Comparison of ENCODE assay signal across 8 mouse cellular contexts in the genomic region with DNA sequence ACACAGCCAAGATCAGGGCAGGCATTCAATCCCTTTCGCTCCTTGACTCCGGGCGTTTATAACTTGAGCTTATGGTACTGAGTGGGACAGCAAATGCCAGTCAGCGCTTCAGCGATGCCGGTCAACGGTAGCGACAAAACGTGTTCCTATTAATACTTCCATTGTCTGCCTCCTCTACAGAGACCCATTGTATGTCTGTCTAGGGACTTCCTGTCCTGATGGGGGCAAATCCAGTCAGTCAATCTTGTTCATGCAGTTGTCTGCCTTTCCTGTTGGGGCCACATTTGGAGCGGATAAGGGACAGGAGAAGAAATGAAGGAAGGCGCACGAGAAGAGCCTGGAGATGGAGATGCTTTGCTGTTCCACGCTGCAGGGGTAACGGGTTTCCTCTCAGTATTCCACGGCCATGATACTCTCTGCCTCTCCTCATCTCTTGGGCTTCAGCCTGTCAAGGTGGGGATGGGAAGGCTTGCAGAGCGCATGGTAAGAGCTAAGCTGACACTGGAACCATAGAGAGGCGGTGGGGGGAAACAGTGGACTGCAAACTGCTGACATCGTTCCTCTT. TPM values are rescaled to one million over a fixed set of nuclear protein-coding genes. Genes with fewer than 3 reads are reported as not detected.
DNase-seq lines count a peak whose midpoint lies in the region; ATAC-seq and TF ChIP-seq lines count a peak whose summit lies in the region.

No protein-coding gene starts in this region.

- H3K9ac ChIP-seq in heart, embryonic 16.5 days (ENCODE audit: low read length): peak overlapping the region; percentile 68
- no peak overlapping the region; the same call in 1 of the 2 replicates for H3K9ac ChIP-seq in liver, embryonic 15.5 days
- peak overlapping the region; percentile 48 for H3K9ac ChIP-seq in stomach, postnatal 0 days (ENCODE audit: low read length)

- ATAC-seq in heart, embryonic 16.5 days (replicated peaks; ENCODE audit: extremely low read depth, insufficient read depth, low FRiP score): peak; percentile 24; the same call in 1 of the 2 replicates
- ATAC-seq in liver, embryonic 15.5 days (ENCODE audit: insufficient read depth): no peak
- no peak for ATAC-seq in stomach, postnatal 0 days (ENCODE audit: low FRiP score, low TSS enrichment)

- no peak for TF ChIP-seq EP300 in stomach, postnatal 0 days (optimal IDR thresholded peaks at IDR 0.05)

- no peak for TF ChIP-seq CTCF in stomach, postnatal 0 days (IDR thresholded peaks at IDR 0.05; ENCODE audit: low read depth)

- DNase-seq in retina, postnatal 1 day: peak; percentile 61
- no peak for DNase-seq in retina, embryonic 14.5 days (ENCODE audit: low spot score)
- DNase-seq in stomach, postnatal 0 days (ENCODE audit: low spot score): no peak
- DNase-seq in thymus, postnatal 36 days: no peak
- no peak for DNase-seq in left cerebral cortex, postnatal 14 days (ENCODE audit: low spot score in 2 of 2)
- no peak for DNase-seq in left cerebral cortex, postnatal 4 days

- H3K36me3 ChIP-seq in heart, embryonic 16.5 days (ENCODE audit: control insufficient read depth, insufficient read depth): no peaks in the 10 kb centered on the region
- no peaks in the 10 kb centered on the region for H3K36me3 ChIP-seq in liver, embryonic 15.5 days (replicated peaks)
- no peaks in the 10 kb centered on the region for H3K36me3 ChIP-seq in stomach, postnatal 0 days (ENCODE audit: control insufficient read depth, insufficient read depth, low read length)

- peak overlapping the region; percentile 88 for H3K27ac ChIP-seq in heart, embryonic 16.5 days (ENCODE audit: low read length)
- 0 out of 2 replicates have a peak overlapping the region, but pooled peaks have one; percentile 29 for H3K27ac ChIP-seq in liver, embryonic 15.5 days (replicated peaks)
- H3K27ac ChIP-seq in stomach, postnatal 0 days (replicated peaks): peak overlapping the region; percentile 78

- H3K4me1 ChIP-seq in heart, embryonic 16.5 days (ENCODE audit: control insufficient read depth, insufficient read depth, low read length): peaks cover 22% of the 10 kb centered on the region
- H3K4me1 ChIP-seq in liver, embryonic 15.5 days (replicated peaks): peaks cover 27% of the 10 kb centered on the region; the same call in 1 of the 2 replicates
- peaks cover 12% of the 10 kb centered on the region for H3K4me1 ChIP-seq in stomach, postnatal 0 days (replicated peaks; ENCODE audit: control insufficient read depth, insufficient read depth)

- H3K4me3 ChIP-seq in heart, embryonic 16.5 days (ENCODE audit: low read length): peak overlapping the region; percentile 43
- H3K4me3 ChIP-seq in liver, embryonic 15.5 days (replicated peaks): no peak overlapping the region
- H3K4me3 ChIP-seq in stomach, postnatal 0 days (ENCODE audit: low read depth, low read length): peak overlapping the region; percentile 13; the same call in 1 of the 2 replicates

- intact Hi-C loops in left cerebral cortex, postnatal 14 days (cut with DNase I): no loop called here
- intact Hi-C loops in left cerebral cortex, postnatal 4 days (cut with DNase I): no loop called here

- H3K4me2 ChIP-seq in heart, embryonic 16.5 days (ENCODE audit: low read depth, low read length): peak overlapping the region; percentile 76
- H3K4me2 ChIP-seq in liver, embryonic 15.5 days: peak overlapping the region; percentile 35; the same call in 1 of the 2 replicates
- H3K4me2 ChIP-seq in stomach, postnatal 0 days (replicated peaks; ENCODE audit: low read depth): peak overlapping the region; percentile 48

- no peaks in the 10 kb centered on the region for H3K27me3 ChIP-seq in heart, embryonic 16.5 days (ENCODE audit: control insufficient read depth, insufficient read depth, low read length)
- H3K27me3 ChIP-seq in liver, embryonic 15.5 days: peaks cover 16% of the 10 kb centered on the region
- H3K27me3 ChIP-seq in stomach, postnatal 0 days (ENCODE audit: control insufficient read depth, insufficient read depth, low read length): no peaks in the 10 kb centered on the region

- 15% methylated on average over 18 of the region's 18 CpGs for WGBS in heart, embryonic 16.5 days
- WGBS in liver, embryonic 15.5 days (ENCODE audit: insufficient replicate concordance): 8% methylated on average over 18 of the region's 18 CpGs
- WGBS in stomach, postnatal 0 days: 38% methylated on average over 18 of the region's 18 CpGs

- no peaks in the 10 kb centered on the region for H3K9me3 ChIP-seq in heart, embryonic 16.5 days (replicated peaks; ENCODE audit: control insufficient read depth, low read length)
- no peaks in the 10 kb centered on the region for H3K9me3 ChIP-seq in liver, embryonic 15.5 days (replicated peaks)
- no peaks in the 10 kb centered on the region for H3K9me3 ChIP-seq in stomach, postnatal 0 days (ENCODE audit: control insufficient read depth, low read length)

RNA-seq across cellular contexts. Expression of a gene that starts 36.2 kb away (rescaled TPM):
- polyA plus RNA-seq in heart, embryonic 16.5 days (2015; fragmentation: Nextera tagmentation; extraction: Ambion mirVana): 61.8 and 64.7 TPM in 2 replicates
- polyA plus RNA-seq in liver, embryonic 15.5 days (2015; fragmentation: Nextera tagmentation; extraction: Ambion mirVana): 9.8 and 10.8 TPM in 2 replicates
- 23.2 and 24.4 TPM in 2 replicates for polyA plus RNA-seq in stomach, postnatal 0 days (2015; fragmentation: Nextera tagmentation; extraction: Ambion mirVana)
- total RNA-seq in left cerebral cortex, postnatal 14 days (2021): 100 to 1,000 TPM; 237 to 248 TPM
- 100 to 1,000 TPM; 418 to 432 TPM for total RNA-seq in left cerebral cortex, postnatal 4 days (2021)

RNA-seq across cellular contexts. Expression of a gene that starts 55.9 kb away (rescaled TPM):
- 0.19 and 0.39 TPM in 2 replicates for polyA plus RNA-seq in heart, embryonic 16.5 days (2015; fragmentation: Nextera tagmentation; extraction: Ambion mirVana)
- 1.8 and 2.6 TPM in 2 replicates for polyA plus RNA-seq in liver, embryonic 15.5 days (2015; fragmentation: Nextera tagmentation; extraction: Ambion mirVana)
- polyA plus RNA-seq in stomach, postnatal 0 days (2015; fragmentation: Nextera tagmentation; extraction: Ambion mirVana): 12.7 and 14.5 TPM in 2 replicates
- under 1 TPM; 0.48 to 0.68 TPM for total RNA-seq in left cerebral cortex, postnatal 14 days (2021)
- total RNA-seq in left cerebral cortex, postnatal 4 days (2021): not detected

Comparison
In these comparisons a context has a peak if more than half of its experiments do, and no peak if none do; other contexts are left out.
1. H3K27ac ChIP-seq: peak in every context shown above with its lines; median percentile 88 in heart, embryonic 16.5 days; 78 in stomach, postnatal 0 days; 29 in liver, embryonic 15.5 days.